Mouse (Mus musculus): ENCODE results near the gene Tnfsf14. TPM values are rescaled to one million over a fixed set of nuclear protein-coding genes. Genes with fewer than 3 reads are reported as not detected.
A peak's percentile ranks its signal among the peaks of the same experiment; 100 is the strongest.

The Tnfsf14 gene
- polyA plus RNA-seq, 1 experiment from 2014 or later, result 1.6 TPM

- no peak overlapping the region for H3K9ac ChIP-seq
- WGBS (ENCODE audit: insufficient replicate concordance), result 31% methylated on average over 3 of the region's 3 CpGs
- 0 out of 2 replicates have a peak overlapping the region, but pooled peaks have one; percentile 7 for H3K27ac ChIP-seq
- H3K4me1 ChIP-seq, result peaks cover 13% of the 10 kb centered on the region; the same call in 1 of the 2 replicates
- peak; percentile 25; the same call in 1 of the 2 replicates for ATAC-seq
- no peaks in the 10 kb centered on the region for H3K9me3 ChIP-seq (replicated peaks)
- no peak overlapping the region for H3K4me3 ChIP-seq
- no peaks in the 10 kb centered on the region for H3K27me3 ChIP-seq (replicated peaks)
- H3K36me3 ChIP-seq, result no peaks in the 10 kb centered on the region
- no peak overlapping the region for H3K4me2 ChIP-seq
Observed at GRCm38 (mm10) chr17:57198252-57198651, 4.3 kb upstream of the Tnfsf14 start.

- H3K27ac ChIP-seq, result no peak overlapping the region
- H3K9me3 ChIP-seq (replicated peaks), result no peaks in the 10 kb centered on the region
- no peak for ATAC-seq
- no peaks in the 10 kb centered on the region for H3K36me3 ChIP-seq
- 71% methylated on average over 8 of the region's 8 CpGs for WGBS (ENCODE audit: insufficient replicate concordance)
- H3K4me3 ChIP-seq, result no peak overlapping the region
- no peak overlapping the region for H3K9ac ChIP-seq
- H3K4me1 ChIP-seq, result no peaks in the 10 kb centered on the region
- no peaks in the 10 kb centered on the region for H3K27me3 ChIP-seq (replicated peaks)
- no peak overlapping the region for H3K4me2 ChIP-seq
Observed at GRCm38 (mm10) chr17:57195326-57196010, 1.5 kb upstream of the Tnfsf14 start.

DNA sequence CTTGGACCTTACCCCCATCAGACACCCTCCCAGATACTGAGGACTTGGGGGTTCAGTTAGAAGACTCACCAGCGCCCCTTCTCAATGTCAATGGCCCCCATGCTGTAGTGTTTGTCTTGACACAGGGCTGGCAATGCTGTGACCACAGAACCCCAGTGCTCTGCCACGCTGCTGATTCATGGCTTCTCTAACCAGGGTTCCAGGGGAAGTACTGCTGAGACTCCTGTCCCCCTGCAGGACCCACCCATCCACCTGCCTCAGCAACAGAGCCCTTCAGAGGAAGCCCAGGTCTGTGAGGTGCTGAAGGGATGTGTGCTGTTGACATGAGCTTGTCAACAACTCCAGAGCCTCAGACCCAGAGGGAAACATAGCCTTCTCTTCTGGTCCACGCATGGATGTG lies 794 bp upstream of the Tnfsf14 start:
- ATAC-seq, result no peak
- WGBS (ENCODE audit: insufficient replicate concordance), result 53% methylated on average over 3 of the region's 3 CpGs
- Histone ChIP-seq H3K9ac (no peak overlapping the region), H3K4me2 (no peak overlapping the region), H3K36me3 (no peaks in the 10 kb centered on the region), H3K4me3 (no peak overlapping the region), H3K4me1 (no peaks in the 10 kb centered on the region), H3K27ac (no peak overlapping the region), H3K9me3 (replicated peaks) (no peaks in the 10 kb centered on the region), H3K27me3 (replicated peaks) (no peaks in the 10 kb centered on the region)

- 22% methylated on average over 12 of the region's 12 CpGs for WGBS (ENCODE audit: insufficient replicate concordance)
- ATAC-seq, result peak; percentile 48; the same call in 1 of the 2 replicates
- Histone ChIP-seq H3K4me2 (0 out of 2 replicates have a peak overlapping the region, but pooled peaks have one; percentile 30), H3K36me3 (no peaks in the 10 kb centered on the region), H3K4me1 (peaks cover 20% of the 10 kb centered on the region), H3K27me3 (replicated peaks) (no peaks in the 10 kb centered on the region), H3K9ac (no peak overlapping the region), H3K4me3 (no peak overlapping the region), H3K27ac (0 out of 2 replicates have a peak overlapping the region, but pooled peaks have one; percentile 1), H3K9me3 (replicated peaks) (no peaks in the 10 kb centered on the region)
Observed at GRCm38 (mm10) chr17:57188510-57189192, 5.3 kb downstream of the Tnfsf14 start.

- no peak overlapping the region for H3K4me3 ChIP-seq
- H3K9me3 ChIP-seq (replicated peaks), result no peaks in the 10 kb centered on the region
- no peaks in the 10 kb centered on the region for H3K36me3 ChIP-seq
- H3K4me2 ChIP-seq, result no peak overlapping the region
- WGBS (ENCODE audit: insufficient replicate concordance), result 25% methylated on average over 2 of the region's 2 CpGs
- no peak for ATAC-seq
- peaks cover 20% of the 10 kb centered on the region for H3K4me1 ChIP-seq
- H3K9ac ChIP-seq, result no peak overlapping the region
- H3K27me3 ChIP-seq (replicated peaks), result no peaks in the 10 kb centered on the region; the same call in 1 of the 2 replicates
- H3K27ac ChIP-seq, result no peak overlapping the region
Observed at GRCm38 (mm10) chr17:57185641-57186040, 8.3 kb downstream of the Tnfsf14 start.

- WGBS (ENCODE audit: insufficient replicate concordance), result 25% methylated on average over 3 of the region's 3 CpGs
- H3K9me3 ChIP-seq (replicated peaks), result no peaks in the 10 kb centered on the region
- peaks cover 7% of the 10 kb centered on the region; the same call in 1 of the 2 replicates for H3K4me1 ChIP-seq
- no peak overlapping the region for H3K4me2 ChIP-seq
- no peaks in the 10 kb centered on the region; the same call in 1 of the 2 replicates for H3K27me3 ChIP-seq (replicated peaks)
- no peak for ATAC-seq
- no peak overlapping the region for H3K9ac ChIP-seq
- H3K4me3 ChIP-seq, result no peak overlapping the region
- no peaks in the 10 kb centered on the region for H3K36me3 ChIP-seq
- no peak overlapping the region for H3K27ac ChIP-seq
Observed at GRCm38 (mm10) chr17:57182871-57183270, 11.1 kb downstream of the Tnfsf14 start.

DNA sequence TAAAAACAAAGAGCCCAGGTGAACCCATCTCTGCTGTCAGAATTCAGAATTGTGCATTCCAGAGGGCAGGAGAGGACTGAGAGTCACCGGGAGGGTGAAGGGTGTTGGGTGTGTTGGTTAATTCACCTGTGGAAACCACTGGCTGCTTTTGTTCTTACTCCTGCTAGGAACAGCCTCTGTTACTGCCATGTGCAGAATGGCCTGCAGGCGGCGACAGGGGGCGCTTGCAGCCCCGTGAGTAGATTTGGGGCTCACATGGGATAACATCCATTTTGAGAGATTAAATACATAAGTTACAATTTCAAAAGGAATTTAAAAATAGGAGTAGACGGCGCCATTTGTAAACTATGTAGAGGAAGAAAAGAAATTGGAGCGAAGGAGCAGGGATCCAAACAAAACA lies 13.6 kb downstream of the Tnfsf14 start:
- no peak overlapping the region for H3K27ac ChIP-seq
- 30% methylated on average over 8 of the region's 8 CpGs for WGBS (ENCODE audit: insufficient replicate concordance)
- no peaks in the 10 kb centered on the region for H3K4me1 ChIP-seq
- H3K9ac ChIP-seq, result no peak overlapping the region
- no peaks in the 10 kb centered on the region for H3K9me3 ChIP-seq (replicated peaks)
- ATAC-seq, result no peak
- no peak overlapping the region for H3K4me2 ChIP-seq
- no peak overlapping the region for H3K4me3 ChIP-seq
- no peaks in the 10 kb centered on the region; the same call in 1 of the 2 replicates for H3K27me3 ChIP-seq (replicated peaks)
- no peaks in the 10 kb centered on the region for H3K36me3 ChIP-seq

DNA sequence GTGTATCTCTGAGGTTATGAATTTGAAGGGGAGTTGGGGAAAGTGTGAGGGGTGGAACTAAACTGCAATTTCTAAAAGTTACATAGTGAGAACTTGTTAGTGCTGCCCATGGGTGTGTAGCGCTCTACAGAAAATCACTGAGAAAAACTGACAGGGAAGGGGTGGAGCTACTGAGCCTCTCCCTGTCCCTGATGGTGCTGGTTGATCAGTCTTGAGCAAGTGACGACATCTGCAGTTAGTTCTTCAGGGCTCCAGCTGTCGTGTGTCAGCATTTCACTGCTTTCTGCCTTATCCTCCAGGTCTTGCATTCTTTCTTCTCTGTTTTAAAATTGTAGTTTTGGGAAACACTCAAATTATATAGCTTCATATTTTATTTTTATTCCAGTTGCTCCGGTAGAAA lies 20.6 kb downstream of the Tnfsf14 start:
- peak; percentile 46; the same call in 1 of the 2 replicates for ATAC-seq
- 41% methylated on average over 4 of the region's 4 CpGs for WGBS (ENCODE audit: insufficient replicate concordance)
- H3K4me3 ChIP-seq, result no peak overlapping the region

DNA sequence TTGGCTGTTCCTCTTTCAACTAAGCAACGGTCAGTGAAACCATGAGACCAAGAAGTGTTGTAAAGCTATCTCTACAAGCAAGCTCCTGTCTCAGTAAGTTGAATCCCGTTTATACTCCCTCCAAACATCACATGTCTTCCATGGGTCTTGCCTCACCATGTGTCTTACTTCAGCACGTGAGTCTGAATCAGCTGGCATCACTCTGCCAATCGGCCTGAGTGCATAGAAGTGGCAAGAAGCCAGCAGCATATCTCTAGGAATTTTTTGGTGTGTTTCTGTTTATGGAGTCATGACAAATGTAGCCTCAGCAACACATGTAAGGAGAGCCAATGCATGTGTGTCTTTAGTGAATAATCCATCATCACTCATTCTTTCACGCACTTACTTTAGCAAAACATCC lies 21.6 kb downstream of the Tnfsf14 start:
- Histone ChIP-seq H3K36me3 (no peaks in the 10 kb centered on the region), H3K4me1 (peaks cover 9% of the 10 kb centered on the region), H3K4me3 (no peak overlapping the region), H3K4me2 (no peak overlapping the region), H3K27ac (no peak overlapping the region), H3K9ac (no peak overlapping the region), H3K27me3 (replicated peaks) (no peaks in the 10 kb centered on the region), H3K9me3 (replicated peaks) (no peaks in the 10 kb centered on the region)
- no peak for ATAC-seq
- 66% methylated on average over 5 of the region's 5 CpGs for WGBS (ENCODE audit: insufficient replicate concordance)

More for the DNA sequence above, 20.6 kb downstream of the Tnfsf14 start:
- Histone ChIP-seq H3K9ac (no peak overlapping the region), H3K27me3 (replicated peaks) (no peaks in the 10 kb centered on the region), H3K27ac (no peak overlapping the region), H3K4me2 (no peak overlapping the region), H3K36me3 (no peaks in the 10 kb centered on the region), H3K9me3 (replicated peaks) (no peaks in the 10 kb centered on the region), H3K4me1 (peaks cover 9% of the 10 kb centered on the region)

DNA sequence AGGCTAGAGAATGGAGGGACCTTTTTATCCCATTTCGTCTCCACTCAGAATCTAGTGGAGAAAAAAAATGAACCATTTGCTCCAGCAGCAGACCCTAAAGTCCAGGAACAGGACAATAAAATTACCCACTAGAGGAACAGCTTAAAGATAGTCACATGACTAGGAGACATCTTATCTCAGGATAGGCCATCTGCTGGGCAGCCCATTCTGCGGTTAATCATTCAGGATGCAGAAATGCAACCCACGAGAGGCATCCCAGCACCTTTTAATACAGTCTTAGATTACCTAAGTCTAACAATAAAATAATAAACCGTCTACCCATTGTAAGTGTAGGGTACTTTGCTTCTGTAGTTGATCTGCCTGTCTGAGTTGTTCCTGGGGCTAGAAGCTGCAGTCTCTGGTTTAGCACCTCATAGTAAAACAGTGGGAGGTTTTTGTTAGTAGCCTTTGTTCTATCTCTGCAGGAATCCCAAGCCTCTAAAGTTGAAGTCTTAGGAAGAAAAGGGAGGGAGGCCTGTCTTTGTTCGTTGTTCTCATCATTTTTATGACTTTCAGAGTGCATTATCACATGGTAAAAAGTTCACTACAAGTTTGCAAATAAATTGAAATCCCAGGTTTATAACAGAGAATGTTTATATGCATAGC lies 23.2 kb downstream of the Tnfsf14 start:
- no peak overlapping the region for H3K4me2 ChIP-seq
- no peaks in the 10 kb centered on the region for H3K27me3 ChIP-seq (replicated peaks)
- no peaks in the 10 kb centered on the region for H3K36me3 ChIP-seq
- H3K9ac ChIP-seq, result no peak overlapping the region
- H3K27ac ChIP-seq, result no peak overlapping the region
- WGBS (ENCODE audit: insufficient replicate concordance), result 36% methylated on average over 5 of the region's 5 CpGs
- H3K4me3 ChIP-seq, result no peak overlapping the region
- no peaks in the 10 kb centered on the region for H3K9me3 ChIP-seq (replicated peaks)
- no peak for ATAC-seq
- H3K4me1 ChIP-seq, result peaks cover 13% of the 10 kb centered on the region

DNA sequence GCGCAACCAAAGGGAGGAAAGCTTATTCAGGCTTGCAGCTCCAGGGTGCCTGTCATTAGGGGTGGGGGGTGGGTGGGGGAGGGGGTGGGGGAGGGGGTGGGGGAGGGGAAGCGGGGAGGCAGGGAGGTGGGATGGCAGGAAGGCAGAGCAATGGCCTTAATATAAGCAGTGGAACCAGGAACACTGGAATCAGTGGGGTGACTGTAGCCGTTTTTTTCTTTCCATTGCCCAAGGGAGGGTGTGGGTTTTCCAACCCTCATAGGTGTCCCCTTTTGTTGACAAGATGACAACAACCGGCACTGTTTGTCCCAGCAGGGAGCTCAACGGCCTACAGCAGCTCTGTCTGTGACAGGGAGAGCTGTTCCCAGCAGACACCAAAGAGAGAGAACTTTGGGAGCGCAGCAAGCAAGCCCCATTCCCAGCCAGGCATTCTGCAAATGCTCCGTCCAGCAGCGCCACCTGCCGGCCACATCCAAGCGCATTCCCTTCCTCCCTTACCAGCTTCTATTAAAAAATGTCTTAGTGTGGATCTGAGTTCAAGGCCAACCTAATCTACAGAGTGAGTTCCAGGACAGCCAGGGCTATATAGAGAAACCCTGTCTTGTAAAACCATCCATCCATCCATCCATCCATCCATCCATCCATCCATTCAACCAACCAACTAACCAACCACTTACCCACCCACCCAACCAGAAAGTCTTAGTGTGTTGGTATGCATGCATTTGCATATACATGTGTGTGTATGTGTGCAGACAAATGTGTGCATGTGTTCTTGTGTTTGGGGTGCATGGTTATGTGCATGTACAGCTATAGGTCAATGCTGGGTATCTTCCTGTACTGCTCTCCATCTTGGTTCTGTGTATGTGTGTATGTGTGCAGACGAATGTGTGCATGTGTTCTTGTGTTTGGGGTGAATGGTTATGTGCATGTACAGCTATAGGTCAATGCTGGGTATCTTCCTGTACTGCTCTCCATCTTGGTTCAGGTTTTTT lies 26.9 kb downstream of the Tnfsf14 start:
- Histone ChIP-seq H3K27ac (no peak overlapping the region), H3K36me3 (no peaks in the 10 kb centered on the region), H3K9ac (no peak overlapping the region), H3K4me3 (no peak overlapping the region), H3K27me3 (replicated peaks) (no peaks in the 10 kb centered on the region), H3K4me1 (peaks cover 13% of the 10 kb centered on the region), H3K4me2 (no peak overlapping the region), H3K9me3 (replicated peaks) (no peaks in the 10 kb centered on the region)
- WGBS (ENCODE audit: insufficient replicate concordance), result 12% methylated on average over 11 of the region's 11 CpGs
- ATAC-seq, result peak; percentile 37; the same call in 1 of the 2 replicates
